Mouse (Mus musculus) liver, embryonic 16.5 days (tissue): ENCODE results near the gene Arid1b. TPM values are rescaled to one million over a fixed set of nuclear protein-coding genes. Genes with fewer than 3 reads are reported as not detected.

Experiments used
- ATAC-seq: fragments of 200-750 bp; cut with Nextera tagmentation; 2 replicates; pipeline ENCODE4 v1.8.0; 2017; ENCODE audit warnings: low read depth, mild to moderate bottlenecking, moderate number of reproducible peaks, moderate library complexity
- H3K27ac ChIP-seq: fragments of 300-500 bp; sonication (generic); 2 replicates; pipeline ENCODE4 v1.5.1; 2014; ENCODE audit warnings: mild to moderate bottlenecking, low read length
- H3K27me3 ChIP-seq: fragments of 300-500 bp; sonication (generic); 2 replicates; pipeline ENCODE4 v1.6.1; 2014; ENCODE audit warnings: low read depth, low read length, mixed read lengths; ENCODE audit not compliant: control insufficient read depth, insufficient read depth
- H3K36me3 ChIP-seq: fragments of 300-500 bp; sonication (generic); 2 replicates; pipeline ENCODE4 v1.6.1; 2014; ENCODE audit warnings: mild to moderate bottlenecking; ENCODE audit not compliant: control insufficient read depth, insufficient read depth
- H3K4me1 ChIP-seq: fragments of 300-500 bp; sonication (generic); 2 replicates; pipeline ENCODE4 v1.6.1; 2014; ENCODE audit warnings: low read depth, low read length, mixed read lengths; ENCODE audit not compliant: control insufficient read depth
- H3K4me2 ChIP-seq: fragments of 300-500 bp; sonication (generic); 2 replicates; pipeline ENCODE4 v1.6.1; 2014; ENCODE audit warnings: low read depth, low read length, mixed read lengths
- H3K4me3 ChIP-seq: fragments of 300-500 bp; sonication (generic); 2 replicates; pipeline ENCODE4 v1.5.1; 2014; ENCODE audit warnings: low read depth, mild to moderate bottlenecking, low read length
- H3K9ac ChIP-seq: fragments of 300-500 bp; sonication (generic); 2 replicates; pipeline ENCODE4 v1.6.1; 2014; ENCODE audit warnings: low read depth, low read length
- H3K9me3 ChIP-seq: fragments of 300-500 bp; sonication (generic); replicated peaks from 2 replicates; pipeline ENCODE4 v1.6.1; 2016; ENCODE audit warnings: low read length; ENCODE audit not compliant: control insufficient read depth
- WGBS: fragments of 180-500 bp; shearing (Covaris S2); extraction: QIAGEN DNeasy Blood & Tissue Kit; methylation state at CpG from one replicate; pipeline ENCODE4 v1.1.7; 2014; ENCODE audit not compliant: insufficient replicate concordance; 5-methylcytosine and 5-hydroxymethylcytosine counted together
- polyA plus RNA-seq: library from polyadenylated mRNA; unstranded; fragments of >200 nt; fragmentation: Nextera tagmentation; extraction: Ambion mirVana; gene quantifications from 2 replicates; pipeline ENCODE4 v1.2.1, GENCODE M21; 2015

The Arid1b gene
- polyA plus RNA-seq, 1 experiment from 2014 or later = 3.2 TPM

- 74% methylated on average over 4 of the region's 4 CpGs for WGBS
- no peaks in the 10 kb centered on the region for H3K27me3 ChIP-seq
These were observed 286.4 kb downstream of the Arid1b start for GRCm38 (mm10) chr17:5280499-5281053.

GRCm38 (mm10) chr17:5284783-5285182 lies 290.7 kb downstream of the Arid1b start:
- Histone ChIP-seq H3K27me3 (no peaks in the 10 kb centered on the region), H3K4me2 (no peak overlapping the region), H3K9ac (no peak overlapping the region), H3K36me3 (no peaks in the 10 kb centered on the region; the same call in 1 of the 2 replicates), H3K27ac (no peak overlapping the region), H3K4me1 (no peaks in the 10 kb centered on the region), H3K4me3 (no peak overlapping the region), H3K9me3 (no peaks in the 10 kb centered on the region)
- ATAC-seq = no peak
- WGBS = 78% methylated on average over 10 of the region's 10 CpGs

More at GRCm38 (mm10) chr17:5280499-5281053, 286.4 kb downstream of the Arid1b start:
- no peak overlapping the region for H3K4me2 ChIP-seq
- H3K9ac ChIP-seq = no peak overlapping the region
- H3K4me3 ChIP-seq = no peak overlapping the region
- no peaks in the 10 kb centered on the region for H3K9me3 ChIP-seq
- H3K4me1 ChIP-seq = no peaks in the 10 kb centered on the region
- H3K36me3 ChIP-seq = no peaks in the 10 kb centered on the region; the same call in 1 of the 2 replicates
- ATAC-seq = no peak
- no peak overlapping the region for H3K27ac ChIP-seq

- no peaks in the 10 kb centered on the region for H3K4me1 ChIP-seq
- H3K9ac ChIP-seq = no peak overlapping the region
- no peaks in the 10 kb centered on the region for H3K9me3 ChIP-seq
- H3K27me3 ChIP-seq = no peaks in the 10 kb centered on the region
- peaks cover 2% of the 10 kb centered on the region for H3K36me3 ChIP-seq
- no peak overlapping the region for H3K4me3 ChIP-seq
- H3K27ac ChIP-seq = no peak overlapping the region
- WGBS = 61% methylated on average over 13 of the region's 13 CpGs
- H3K4me2 ChIP-seq = no peak overlapping the region
- no peak for ATAC-seq
These were observed 291.8 kb downstream of the Arid1b start for GRCm38 (mm10) chr17:5285877-5286440.

- Histone ChIP-seq H3K4me1 (no peaks in the 10 kb centered on the region), H3K27me3 (no peaks in the 10 kb centered on the region), H3K9ac (no peak overlapping the region), H3K36me3 (peaks cover 9% of the 10 kb centered on the region), H3K9me3 (no peaks in the 10 kb centered on the region), H3K4me3 (no peak overlapping the region), H3K4me2 (no peak overlapping the region), H3K27ac (no peak overlapping the region)
- 81% methylated on average over 15 of the region's 15 CpGs for WGBS
- ATAC-seq = no peak
These were observed 292.6 kb downstream of the Arid1b start for GRCm38 (mm10) chr17:5286571-5287209.

GRCm38 (mm10) chr17:5287210-5287591 lies 293.1 kb downstream of the Arid1b start:
- H3K27ac ChIP-seq = no peak overlapping the region
- whole genome bisulfite sequencing = 51% methylated on average over 4 of the region's 4 CpGs
- H3K9me3 ChIP-seq = no peaks in the 10 kb centered on the region
- no peak for ATAC-seq
- H3K36me3 ChIP-seq = peaks cover 9% of the 10 kb centered on the region
- no peak overlapping the region for H3K4me3 ChIP-seq
- no peaks in the 10 kb centered on the region for H3K4me1 ChIP-seq
- H3K4me2 ChIP-seq = no peak overlapping the region
- H3K27me3 ChIP-seq = no peaks in the 10 kb centered on the region
- H3K9ac ChIP-seq = no peak overlapping the region

GRCm38 (mm10) chr17:5287641-5288040 lies 293.5 kb downstream of the Arid1b start:
- Histone ChIP-seq H3K9ac (no peak overlapping the region), H3K4me1 (no peaks in the 10 kb centered on the region), H3K4me2 (no peak overlapping the region), H3K4me3 (no peak overlapping the region), H3K27me3 (no peaks in the 10 kb centered on the region), H3K36me3 (peaks cover 9% of the 10 kb centered on the region), H3K9me3 (no peaks in the 10 kb centered on the region), H3K27ac (no peak overlapping the region)
- no peak for ATAC-seq
- WGBS = 64% methylated on average over 9 of the region's 9 CpGs

GRCm38 (mm10) chr17:5293653-5294584 lies 299.8 kb downstream of the Arid1b start:
- H3K27me3 ChIP-seq = no peaks in the 10 kb centered on the region
- H3K4me1 ChIP-seq = peaks cover 4% of the 10 kb centered on the region
- no peaks in the 10 kb centered on the region for H3K9me3 ChIP-seq
- no peak for ATAC-seq
- 62% methylated on average over 9 of the region's 9 CpGs for WGBS
- no peak overlapping the region for H3K9ac ChIP-seq
- H3K4me3 ChIP-seq = no peak overlapping the region
- H3K4me2 ChIP-seq = no peak overlapping the region
- H3K27ac ChIP-seq = no peak overlapping the region
- H3K36me3 ChIP-seq = peaks cover 9% of the 10 kb centered on the region

GRCm38 (mm10) chr17:5295086-5295947 lies 301.2 kb downstream of the Arid1b start:
- WGBS = 74% methylated on average over 19 of the region's 19 CpGs
- H3K4me3 ChIP-seq = no peak overlapping the region
- peaks cover 9% of the 10 kb centered on the region for H3K36me3 ChIP-seq
- H3K27me3 ChIP-seq = no peaks in the 10 kb centered on the region
- H3K9me3 ChIP-seq = no peaks in the 10 kb centered on the region
- no peak overlapping the region for H3K4me2 ChIP-seq
- H3K4me1 ChIP-seq = peaks cover 4% of the 10 kb centered on the region
- 0 out of 2 replicates have a peak, but pooled peaks have one; percentile 30 for ATAC-seq
- peak overlapping the region; percentile 17; the same call in 1 of the 2 replicates for H3K27ac ChIP-seq
- no peak overlapping the region for H3K9ac ChIP-seq
